Mouse (Mus musculus) intestine, embryonic 14.5 days (tissue): ENCODE results near the gene Gm10974. TPM values are rescaled to one million over a fixed set of nuclear protein-coding genes. Genes with fewer than 3 reads are reported as not detected.

Source experiments
- ATAC-seq: fragments of 200-750 bp; cut with Nextera tagmentation; replicated peaks from 2 replicates; pipeline ENCODE4 v1.8.0; 2017; ENCODE audit warnings: low read depth, moderate number of reproducible peaks, moderate TSS enrichment, moderate library complexity; ENCODE audit not compliant: low FRiP score, low TSS enrichment
- DNase-seq: peaks from one replicate; pipeline ENCODE4 v3.0.0-alpha.2; 2018; ENCODE audit warnings: low spot score
- H3K27ac ChIP-seq: fragments of 300-500 bp; sonication (generic); 2 replicates; pipeline ENCODE4 v1.5.1; 2014; ENCODE audit warnings: low read depth, mild to moderate bottlenecking, control low read depth
- H3K27me3 ChIP-seq: fragments of 300-500 bp; sonication (generic); replicated peaks from 2 replicates; pipeline ENCODE4 v1.6.1; 2014; ENCODE audit warnings: low read length, control low read depth; ENCODE audit not compliant: control insufficient read depth, insufficient read depth
- H3K36me3 ChIP-seq: fragments of 300-500 bp; sonication (generic); 2 replicates; pipeline ENCODE4 v1.6.1; 2014; ENCODE audit warnings: low read length, control low read depth; ENCODE audit not compliant: control insufficient read depth, insufficient read depth
- H3K4me1 ChIP-seq: fragments of 300-500 bp; sonication (generic); replicated peaks from 2 replicates; pipeline ENCODE4 v1.6.1; 2014; ENCODE audit warnings: low read length, control low read depth, mixed read lengths; ENCODE audit not compliant: control insufficient read depth, insufficient read depth
- H3K4me2 ChIP-seq: fragments of 300-500 bp; sonication (generic); 2 replicates; pipeline ENCODE4 v1.6.1; 2014; ENCODE audit warnings: low read length
- H3K4me3 ChIP-seq: fragments of 300-500 bp; sonication (generic); 2 replicates; pipeline ENCODE4 v1.5.1; 2014; ENCODE audit warnings: low read depth, low read length, control low read depth, mixed read lengths
- H3K9ac ChIP-seq: fragments of 300-500 bp; sonication (generic); 2 replicates; pipeline ENCODE4 v1.6.1; 2014; ENCODE audit warnings: mild to moderate bottlenecking, low read length
- H3K9me3 ChIP-seq: fragments of 300-500 bp; sonication (generic); 2 replicates; pipeline ENCODE4 v1.6.1; 2016; ENCODE audit warnings: low read length, control low read depth; ENCODE audit not compliant: control insufficient read depth
- WGBS: fragments of 180-500 bp; shearing (Covaris S2); extraction: QIAGEN DNeasy Blood & Tissue Kit; methylation state at CpG from one replicate; pipeline ENCODE4 v1.1.7; 2014; 5-methylcytosine and 5-hydroxymethylcytosine counted together
- polyA plus RNA-seq: library from polyadenylated mRNA; unstranded; fragments of >200 nt; fragmentation: Nextera tagmentation; extraction: Ambion mirVana; gene quantifications from 2 replicates; pipeline ENCODE4 v1.2.1, GENCODE M21; 2014

Gm10974 gene
- polyA plus RNA-seq: not detected in 2 replicates

GRCm38 (mm10) chr7:66365904-66366303 is at the start of gene Gm10974:
Gene Gm10974, plus strand, starts transcription at chr7:66365905.
- no peaks in the 10 kb centered on the region for H3K36me3 ChIP-seq
- no peak within 1 kb of the TSS; the same call in 1 of the 2 replicates for H3K27ac ChIP-seq
- no peak for DNase-seq
- H3K27me3 ChIP-seq: no peaks in the 10 kb centered on the region
- 22% methylated on average over 2 of the region's 2 CpGs for WGBS
- 0 out of 2 replicates have a peak, but pooled peaks cover 4% of the 10 kb centered on the region for H3K9me3 ChIP-seq
- no peak within 1 kb of the TSS for H3K9ac ChIP-seq
- no peak within 1 kb of the TSS for H3K4me2 ChIP-seq
- H3K4me1 ChIP-seq: peaks cover 10% of the 10 kb centered on the region
- H3K4me3 ChIP-seq: no peak within 1 kb of the TSS
- no peak for ATAC-seq

DNA sequence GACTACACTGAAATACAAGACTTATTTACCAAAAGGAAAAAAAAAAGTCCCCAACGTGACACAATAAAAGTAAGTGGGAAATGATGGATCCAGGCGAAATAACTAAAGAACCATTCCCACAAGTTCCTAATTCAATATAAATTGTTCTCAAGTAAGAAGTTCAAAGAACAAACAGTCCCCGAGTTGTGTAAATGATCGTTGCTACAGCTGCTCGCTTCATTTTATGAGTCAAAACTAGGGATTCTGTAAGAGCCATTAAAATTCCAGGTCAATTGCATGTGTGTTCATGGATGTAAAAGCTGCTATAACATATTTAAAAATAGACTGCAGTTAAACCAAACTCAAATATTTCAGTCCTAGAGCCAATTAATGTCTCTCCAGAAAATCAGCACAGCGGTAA is 47.6 kb upstream of the Gm10974 start:
- H3K9ac ChIP-seq: no peak overlapping the region
- H3K27me3 ChIP-seq: no peaks in the 10 kb centered on the region
- H3K36me3 ChIP-seq: no peaks in the 10 kb centered on the region
- 79% methylated on average over 6 of the region's 6 CpGs for whole genome bisulfite sequencing
- no peak overlapping the region for H3K27ac ChIP-seq
- no peak overlapping the region for H3K4me3 ChIP-seq
- H3K4me2 ChIP-seq: no peak overlapping the region
- no peak for ATAC-seq
- no peak for DNase-seq
- peaks cover 3% of the 10 kb centered on the region; the same call in 1 of the 2 replicates for H3K4me1 ChIP-seq
- H3K9me3 ChIP-seq: peaks cover 6% of the 10 kb centered on the region; the same call in 1 of the 2 replicates

DNA sequence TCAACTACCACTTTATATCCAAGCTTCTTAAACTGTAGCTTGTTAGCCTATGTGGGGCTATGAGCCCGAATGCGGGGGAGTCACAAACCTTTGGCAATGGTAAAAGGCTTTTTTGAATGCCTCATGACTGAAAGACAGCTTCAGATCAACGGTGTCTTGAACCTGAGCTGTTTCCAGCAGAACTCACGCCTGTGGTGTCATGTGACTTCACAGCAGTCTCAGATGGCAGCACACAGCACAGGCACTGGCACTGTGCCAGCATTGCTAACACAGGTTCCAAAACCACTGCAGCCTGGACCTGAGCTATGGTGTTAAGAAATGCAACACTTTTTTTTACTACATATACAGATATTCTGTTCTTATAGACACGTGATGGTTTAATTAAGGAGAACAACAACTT is 44.7 kb upstream of the Gm10974 start:
- no peak overlapping the region for H3K4me3 ChIP-seq
- 62% methylated on average over 5 of the region's 5 CpGs for WGBS
- H3K9me3 ChIP-seq: peaks cover 3% of the 10 kb centered on the region; the same call in 1 of the 2 replicates
- H3K36me3 ChIP-seq: no peaks in the 10 kb centered on the region
- H3K4me1 ChIP-seq: peaks cover 3% of the 10 kb centered on the region; the same call in 1 of the 2 replicates
- no peak overlapping the region for H3K4me2 ChIP-seq
- no peak for DNase-seq
- H3K27ac ChIP-seq: no peak overlapping the region
- no peaks in the 10 kb centered on the region for H3K27me3 ChIP-seq
- no peak for ATAC-seq
- H3K9ac ChIP-seq: no peak overlapping the region

DNA sequence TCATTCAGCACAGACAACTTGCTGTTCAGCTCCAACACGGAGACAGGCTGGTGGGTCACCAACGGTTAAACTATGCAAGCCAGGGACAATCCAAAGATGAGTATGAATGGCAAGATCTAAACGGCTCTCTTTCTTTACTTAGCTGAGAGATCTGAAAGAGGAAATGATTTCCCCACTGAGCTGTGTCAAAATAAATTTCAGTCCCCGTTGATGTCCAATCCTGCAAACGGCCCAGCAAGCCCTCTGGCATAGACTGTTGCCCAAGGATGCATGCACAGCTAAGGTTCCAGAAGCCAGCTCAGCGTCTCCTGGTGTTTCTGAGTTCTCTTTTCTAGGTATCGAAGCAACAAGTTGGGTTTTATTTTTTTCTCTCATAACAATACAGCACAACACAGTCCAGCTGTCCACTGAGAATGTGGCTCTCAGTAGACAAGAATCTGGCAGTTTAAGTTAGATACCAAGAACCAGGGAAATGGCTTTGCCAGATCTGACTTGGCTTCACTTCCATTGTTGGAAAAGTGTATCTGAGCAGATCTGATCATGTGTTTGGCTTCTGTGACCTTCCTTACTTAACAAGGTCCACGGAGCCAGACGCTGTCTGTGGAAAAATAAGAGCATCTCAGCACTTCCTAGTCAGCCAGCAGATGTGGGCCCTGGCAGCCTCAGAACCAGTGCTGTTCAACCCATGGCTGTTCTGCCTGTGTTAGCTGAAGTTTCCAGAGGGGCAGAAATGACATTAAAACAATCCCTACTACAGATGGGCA is 42.3 kb upstream of the Gm10974 start:
- Histone ChIP-seq H3K27me3 (no peaks in the 10 kb centered on the region), H3K36me3 (no peaks in the 10 kb centered on the region), H3K9ac (no peak overlapping the region), H3K4me1 (peaks cover 3% of the 10 kb centered on the region; the same call in 1 of the 2 replicates), H3K4me2 (no peak overlapping the region), H3K27ac (no peak overlapping the region), H3K9me3 (no peaks in the 10 kb centered on the region), H3K4me3 (no peak overlapping the region)
- DNase-seq (no peak), ATAC-seq (no peak)
- 70% methylated on average over 9 of the region's 9 CpGs for WGBS

GRCm38 (mm10) chr7:66325419-66326053 is 40.2 kb upstream of the Gm10974 start:
- Histone ChIP-seq H3K36me3 (no peaks in the 10 kb centered on the region), H3K9ac (no peak overlapping the region), H3K4me2 (no peak overlapping the region), H3K9me3 (no peaks in the 10 kb centered on the region), H3K4me1 (peaks cover 3% of the 10 kb centered on the region; the same call in 1 of the 2 replicates), H3K27ac (no peak overlapping the region), H3K4me3 (no peak overlapping the region), H3K27me3 (no peaks in the 10 kb centered on the region)
- ATAC-seq (no peak), DNase-seq (no peak)
- 59% methylated on average over 3 of the region's 3 CpGs for WGBS

DNA sequence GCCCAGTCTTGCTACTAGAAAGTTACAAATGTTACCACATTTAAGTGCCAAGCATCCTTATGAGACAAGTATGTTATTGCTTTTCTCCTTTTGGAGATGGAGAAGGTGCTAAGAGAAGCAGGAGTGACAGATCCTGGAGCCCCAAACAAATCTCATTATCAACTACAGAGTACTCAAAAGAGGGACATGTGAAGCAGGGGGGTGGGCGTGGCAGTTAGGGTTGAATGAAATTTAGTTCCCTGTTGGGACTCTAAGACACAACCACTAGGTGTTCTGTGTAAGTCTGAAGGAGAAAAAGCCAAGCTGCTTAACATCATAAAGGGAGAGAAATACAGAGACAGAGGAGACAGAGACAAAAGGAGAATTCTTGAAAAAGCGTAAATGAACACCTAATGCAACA is 38.2 kb upstream of the Gm10974 start:
- Histone ChIP-seq H3K4me2 (no peak overlapping the region), H3K9ac (no peak overlapping the region), H3K4me3 (no peak overlapping the region), H3K9me3 (no peaks in the 10 kb centered on the region), H3K27me3 (no peaks in the 10 kb centered on the region), H3K4me1 (no peaks in the 10 kb centered on the region), H3K36me3 (peaks cover 1% of the 10 kb centered on the region; the same call in 1 of the 2 replicates), H3K27ac (no peak overlapping the region)
- WGBS: 88% methylated on average over 2 of the region's 2 CpGs
- DNase-seq (no peak), ATAC-seq (no peak)

- H3K9ac ChIP-seq: no peak overlapping the region
- ATAC-seq: no peak
- no peaks in the 10 kb centered on the region for H3K27me3 ChIP-seq
- H3K4me2 ChIP-seq: no peak overlapping the region
- DNase-seq: no peak
- peaks cover 11% of the 10 kb centered on the region for H3K36me3 ChIP-seq
- H3K4me3 ChIP-seq: no peak overlapping the region
- no peaks in the 10 kb centered on the region for H3K9me3 ChIP-seq
- 82% methylated on average over 9 of the region's 9 CpGs for WGBS
- no peak overlapping the region for H3K27ac ChIP-seq
- H3K4me1 ChIP-seq: no peaks in the 10 kb centered on the region
These were observed 35.1 kb upstream of the Gm10974 start for GRCm38 (mm10) chr7:66330610-66331009.

DNA sequence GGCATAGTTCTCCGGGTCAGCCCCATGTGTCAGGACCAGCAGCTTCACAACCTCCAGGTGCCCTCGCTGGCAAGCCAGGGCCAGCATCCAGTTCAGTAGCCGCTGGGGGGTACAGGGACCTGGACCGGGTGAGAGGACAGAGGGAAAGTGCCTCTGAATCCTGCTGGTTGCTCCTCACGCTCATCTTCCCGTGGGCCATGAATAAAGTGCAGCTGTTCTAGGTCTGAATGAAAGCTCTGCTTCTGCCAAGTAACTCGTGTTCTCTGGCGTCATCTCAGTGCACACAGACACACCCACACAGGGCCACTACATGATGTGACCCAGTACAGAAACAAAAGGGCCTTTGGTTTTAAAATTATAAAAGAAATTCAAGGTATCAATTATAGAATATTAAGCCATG is 33.4 kb upstream of the Gm10974 start:
- peaks cover 11% of the 10 kb centered on the region for H3K36me3 ChIP-seq
- no peaks in the 10 kb centered on the region for H3K4me1 ChIP-seq
- H3K27me3 ChIP-seq: no peaks in the 10 kb centered on the region
- ATAC-seq (no peak), DNase-seq (no peak)
- H3K27ac ChIP-seq: no peak overlapping the region
- 91% methylated on average over 8 of the region's 8 CpGs for WGBS
- H3K4me3 ChIP-seq: no peak overlapping the region
- no peaks in the 10 kb centered on the region for H3K9me3 ChIP-seq
- H3K4me2 ChIP-seq: no peak overlapping the region
- no peak overlapping the region for H3K9ac ChIP-seq
